17 mouse cellular contexts compared by ENCODE assay signal in the genomic region with DNA sequence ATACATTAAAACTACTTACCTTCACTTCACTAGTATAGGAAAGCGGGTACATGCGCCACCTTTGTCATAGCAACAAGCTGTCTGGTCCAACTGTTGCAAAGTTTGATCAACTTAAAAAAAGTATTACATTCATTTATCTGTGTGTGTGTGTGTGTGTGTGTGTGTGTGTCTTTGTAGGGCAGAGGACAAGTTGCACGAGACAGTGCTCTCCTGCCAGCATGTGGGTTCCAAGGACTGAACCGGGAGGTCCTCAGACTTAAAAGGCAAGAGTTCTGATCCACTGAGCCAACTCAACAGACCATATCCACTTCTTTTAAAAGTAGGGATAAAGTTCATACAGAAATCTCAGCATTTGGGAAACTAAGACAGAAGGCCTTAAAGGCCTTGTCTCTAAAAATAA. TPM values are rescaled to one million over a fixed set of nuclear protein-coding genes. Genes with fewer than 3 reads are reported as not detected.
"Had no signal": no experiment of that assay in that cellular context is flagged by ENCODE, and none has a peak within 500 bp of the region (broad histone marks: within the 10 kb centered on the region; RNA-seq: fewer than 3 reads in every experiment).

No protein-coding gene starts in this region.

- DNase-seq: lung, adult 2 months; lung, postnatal 14 days; lung, postnatal 36 days; right cerebral cortex, postnatal 14 days; thymus, adult 2 months; thymus, postnatal 25 days; thymus, postnatal 4 days had no signal

- H3K27me3 ChIP-seq: lung, embryonic 15.5 days; megakaryocyte, embryonic 14.5 days; midbrain, embryonic 13.5 days; midbrain, embryonic 15.5 days; neural tube, embryonic 12.5 days; stomach, embryonic 15.5 days had no signal

- H3K4me1 ChIP-seq: lung, embryonic 15.5 days; megakaryocyte, embryonic 14.5 days; midbrain, embryonic 13.5 days; midbrain, embryonic 15.5 days; neural tube, embryonic 12.5 days; stomach, embryonic 15.5 days had no signal

- H3K4me3 ChIP-seq: lung, embryonic 15.5 days; megakaryocyte, embryonic 14.5 days; midbrain, embryonic 13.5 days; midbrain, embryonic 15.5 days; neural tube, embryonic 12.5 days; stomach, embryonic 15.5 days had no signal

- H3K27ac ChIP-seq: lung, embryonic 15.5 days; macrophage; midbrain, embryonic 13.5 days; midbrain, embryonic 15.5 days; neural tube, embryonic 12.5 days; stomach, embryonic 15.5 days; stomach, postnatal 0 days had no signal

RNA-seq across cellular contexts. Expression of gene Cacnb4, which starts 37.5 kb away (rescaled TPM):
- total RNA-seq: megakaryocyte progenitor cell, adult 5-6 weeks; monocyte, adult 5-6 weeks had no signal
